Mouse (Mus musculus) hindbrain, embryonic 16.5 days (tissue): ENCODE results near the gene Vrtn. TPM values are rescaled to one million over a fixed set of nuclear protein-coding genes. Genes with fewer than 3 reads are reported as not detected.

Source experiments
- ATAC-seq: fragments of 200-750 bp; cut with Nextera tagmentation; 2 replicates; pipeline ENCODE4 v1.8.0; 2017; ENCODE audit warnings: moderate TSS enrichment, moderate library complexity
- H3K27ac ChIP-seq: fragments of 300-500 bp; sonication (generic); 2 replicates; pipeline ENCODE4 v1.5.1; 2014; ENCODE audit warnings: low read depth, mild to moderate bottlenecking, control low read depth, low read length, moderate library complexity
- H3K27me3 ChIP-seq: fragments of 300-500 bp; sonication (generic); replicated peaks from 2 replicates; pipeline ENCODE4 v1.6.1; 2014; ENCODE audit warnings: low read length; ENCODE audit not compliant: control insufficient read depth, insufficient read depth
- H3K36me3 ChIP-seq: fragments of 300-500 bp; sonication (generic); 2 replicates; pipeline ENCODE4 v1.6.1; 2014; ENCODE audit warnings: mild to moderate bottlenecking, low read length, moderate library complexity, mixed read lengths; ENCODE audit not compliant: control insufficient read depth, insufficient read depth
- H3K4me1 ChIP-seq: fragments of 300-500 bp; sonication (generic); 2 replicates; pipeline ENCODE4 v1.6.1; 2014; ENCODE audit warnings: low read depth, low read length; ENCODE audit not compliant: control insufficient read depth, insufficient read depth
- H3K4me2 ChIP-seq: fragments of 300-500 bp; sonication (generic); 2 replicates; pipeline ENCODE4 v1.6.1; 2014; ENCODE audit warnings: mild to moderate bottlenecking, low read length, control low read depth, moderate library complexity
- H3K4me3 ChIP-seq: fragments of 300-500 bp; sonication (generic); 2 replicates; pipeline ENCODE4 v1.5.1; 2014; ENCODE audit warnings: mild to moderate bottlenecking, low read length, control low read depth, moderate library complexity
- H3K9ac ChIP-seq: fragments of 300-500 bp; sonication (generic); 2 replicates; pipeline ENCODE4 v1.6.1; 2014; ENCODE audit warnings: low read depth, mild to moderate bottlenecking, control low read depth, low read length, moderate library complexity
- H3K9me3 ChIP-seq: fragments of 300-500 bp; sonication (generic); 2 replicates; pipeline ENCODE4 v1.6.1; 2014; ENCODE audit warnings: mild to moderate bottlenecking, low read length, moderate library complexity; ENCODE audit not compliant: control insufficient read depth
- WGBS: fragments of 180-500 bp; shearing (Covaris S2); extraction: QIAGEN DNeasy Blood & Tissue Kit; methylation state at CpG from one replicate; pipeline ENCODE4 v1.1.7; 2014; 5-methylcytosine and 5-hydroxymethylcytosine counted together
- polyA plus RNA-seq: library from polyadenylated mRNA; unstranded; fragments of >200 nt; fragmentation: Nextera tagmentation; extraction: Ambion mirVana; gene quantifications from 2 replicates; pipeline ENCODE4 v1.2.1, GENCODE M21; 2015

The Vrtn gene
- polyA plus RNA-seq, 1 experiment from 2014 or later = not detected

GRCm38 (mm10) chr12:84617663-84618062 is 23.2 kb upstream of the Vrtn start:
- Histone ChIP-seq H3K4me3 (peak overlapping the region; percentile 92), H3K4me1 (peaks cover 2% of the 10 kb centered on the region; the same call in 1 of the 2 replicates), H3K9ac (peak overlapping the region; percentile 54), H3K4me2 (peak overlapping the region; percentile 91), H3K36me3 (no peaks in the 10 kb centered on the region), H3K27ac (no peak overlapping the region), H3K27me3 (no peaks in the 10 kb centered on the region), H3K9me3 (no peaks in the 10 kb centered on the region)
- WGBS = 4% methylated on average over 10 of the region's 10 CpGs
- ATAC-seq = peak; percentile 50

- Histone ChIP-seq H3K27ac (no peak overlapping the region), H3K4me2 (no peak overlapping the region), H3K9ac (no peak overlapping the region), H3K4me1 (peaks cover 8% of the 10 kb centered on the region), H3K36me3 (no peaks in the 10 kb centered on the region), H3K27me3 (no peaks in the 10 kb centered on the region), H3K4me3 (no peak overlapping the region), H3K9me3 (no peaks in the 10 kb centered on the region)
- no peak for ATAC-seq
Measured at GRCm38 (mm10) chr12:84620975-84621374, 19.8 kb upstream of the Vrtn start.

GRCm38 (mm10) chr12:84624601-84625000 is 16.2 kb upstream of the Vrtn start:
- ATAC-seq = no peak
- Histone ChIP-seq H3K36me3 (no peaks in the 10 kb centered on the region), H3K9ac (no peak overlapping the region), H3K27me3 (no peaks in the 10 kb centered on the region), H3K9me3 (no peaks in the 10 kb centered on the region), H3K27ac (no peak overlapping the region), H3K4me1 (peaks cover 6% of the 10 kb centered on the region), H3K4me2 (peak overlapping the region; percentile 35), H3K4me3 (no peak overlapping the region)
- WGBS = 27% methylated on average over 8 of the region's 8 CpGs

GRCm38 (mm10) chr12:84625116-84625515 is 15.7 kb upstream of the Vrtn start:
- 6% methylated on average over 9 of the region's 9 CpGs for WGBS
- Histone ChIP-seq H3K4me3 (no peak overlapping the region; the same call in 1 of the 2 replicates), H3K9me3 (no peaks in the 10 kb centered on the region), H3K9ac (peak overlapping the region; percentile 33; the same call in 1 of the 2 replicates), H3K36me3 (no peaks in the 10 kb centered on the region), H3K27ac (no peak overlapping the region), H3K27me3 (no peaks in the 10 kb centered on the region), H3K4me1 (peaks cover 6% of the 10 kb centered on the region), H3K4me2 (peak overlapping the region; percentile 35)
- ATAC-seq = peak; percentile 61; the same call in 1 of the 2 replicates

GRCm38 (mm10) chr12:84631867-84632266 is 9.0 kb upstream of the Vrtn start:
- H3K4me3 ChIP-seq = no peak overlapping the region
- no peaks in the 10 kb centered on the region for H3K27me3 ChIP-seq
- no peak for ATAC-seq
- H3K4me2 ChIP-seq = no peak overlapping the region
- 74% methylated on average over 3 of the region's 3 CpGs for WGBS
- H3K9me3 ChIP-seq = no peaks in the 10 kb centered on the region
- H3K4me1 ChIP-seq = no peaks in the 10 kb centered on the region
- no peak overlapping the region for H3K9ac ChIP-seq
- no peak overlapping the region for H3K27ac ChIP-seq
- no peaks in the 10 kb centered on the region for H3K36me3 ChIP-seq

GRCm38 (mm10) chr12:84640253-84640652 is 566 bp upstream of the Vrtn start:
- 2% methylated on average over 6 of the region's 6 CpGs for WGBS
- Histone ChIP-seq H3K27me3 (peaks cover 45% of the 10 kb centered on the region), H3K27ac (no peak overlapping the region), H3K4me2 (no peak overlapping the region), H3K4me1 (no peaks in the 10 kb centered on the region), H3K9me3 (no peaks in the 10 kb centered on the region), H3K36me3 (no peaks in the 10 kb centered on the region), H3K4me3 (no peak overlapping the region), H3K9ac (no peak overlapping the region)
- no peak for ATAC-seq

- Histone ChIP-seq H3K27ac (no peak overlapping the region), H3K4me3 (no peak overlapping the region), H3K9ac (no peak overlapping the region), H3K9me3 (no peaks in the 10 kb centered on the region), H3K36me3 (no peaks in the 10 kb centered on the region), H3K4me2 (no peak overlapping the region), H3K4me1 (no peaks in the 10 kb centered on the region), H3K27me3 (no peaks in the 10 kb centered on the region)
- ATAC-seq = no peak
- WGBS = 73% methylated on average over 13 of the region's 13 CpGs
Measured at GRCm38 (mm10) chr12:84650234-84650633, 9.4 kb downstream of the Vrtn start.

- Histone ChIP-seq H3K9me3 (no peaks in the 10 kb centered on the region), H3K4me2 (no peak overlapping the region), H3K27me3 (no peaks in the 10 kb centered on the region), H3K27ac (no peak overlapping the region), H3K4me1 (no peaks in the 10 kb centered on the region), H3K4me3 (no peak overlapping the region), H3K36me3 (no peaks in the 10 kb centered on the region), H3K9ac (no peak overlapping the region)
- WGBS = 15% methylated on average over 3 of the region's 3 CpGs
- peak; percentile 67 for ATAC-seq
Measured at GRCm38 (mm10) chr12:84653912-84654311, 13.1 kb downstream of the Vrtn start.

GRCm38 (mm10) chr12:84670555-84670954 is 29.7 kb downstream of the Vrtn start:
- H3K27me3 ChIP-seq = no peaks in the 10 kb centered on the region
- H3K27ac ChIP-seq = no peak overlapping the region
- H3K4me2 ChIP-seq = no peak overlapping the region
- no peaks in the 10 kb centered on the region for H3K9me3 ChIP-seq
- no peak overlapping the region for H3K9ac ChIP-seq
- peaks cover 4% of the 10 kb centered on the region for H3K4me1 ChIP-seq
- 98% methylated on average over 3 of the region's 3 CpGs for WGBS
- H3K36me3 ChIP-seq = no peaks in the 10 kb centered on the region
- no peak for ATAC-seq
- no peak overlapping the region for H3K4me3 ChIP-seq

GRCm38 (mm10) chr12:84671646-84672045 is 30.8 kb downstream of the Vrtn start:
- Histone ChIP-seq H3K9me3 (no peaks in the 10 kb centered on the region), H3K36me3 (no peaks in the 10 kb centered on the region), H3K27ac (no peak overlapping the region), H3K4me1 (peaks cover 4% of the 10 kb centered on the region), H3K4me3 (no peak overlapping the region), H3K27me3 (no peaks in the 10 kb centered on the region), H3K9ac (no peak overlapping the region), H3K4me2 (no peak overlapping the region)
- no peak for ATAC-seq
- 24% methylated on average over 10 of the region's 10 CpGs for WGBS
